Mouse (Mus musculus) heart, postnatal 0 days (tissue): ENCODE results near the gene Hspb6. TPM values are rescaled to one million over a fixed set of nuclear protein-coding genes. Genes with fewer than 3 reads are reported as not detected.

Source experiments
- ATAC-seq: fragments of 200-750 bp; cut with Nextera tagmentation; 2 replicates; pipeline ENCODE4 v1.8.0; 2017; ENCODE audit warnings: low read depth, moderate number of reproducible peaks, moderate library complexity; ENCODE audit not compliant: insufficient read depth
- DNase-seq: peaks from one replicate; pipeline ENCODE4 v3.0.0-alpha.2; 2016; ENCODE audit warnings: low spot score
- H3K27ac ChIP-seq: fragments of 300-500 bp; sonication (generic); 2 replicates; pipeline ENCODE4 v1.5.1; 2014; ENCODE audit warnings: low read depth, mild to moderate bottlenecking
- H3K27me3 ChIP-seq: fragments of 300-500 bp; sonication (generic); 2 replicates; pipeline ENCODE4 v1.6.1; 2014; ENCODE audit warnings: low read length, mixed read lengths; ENCODE audit not compliant: control insufficient read depth, insufficient read depth
- H3K36me3 ChIP-seq: fragments of 300-500 bp; sonication (generic); replicated peaks from 2 replicates; pipeline ENCODE4 v1.6.1; 2014; ENCODE audit warnings: low read length, mixed read lengths; ENCODE audit not compliant: control insufficient read depth, insufficient read depth
- H3K4me1 ChIP-seq: fragments of 300-500 bp; sonication (generic); 2 replicates; pipeline ENCODE4 v1.6.1; 2014; ENCODE audit warnings: antibody characterized with exemption; ENCODE audit not compliant: control insufficient read depth, insufficient read depth
- H3K4me2 ChIP-seq: fragments of 300-500 bp; sonication (generic); 2 replicates; pipeline ENCODE4 v1.6.1; 2014; ENCODE audit warnings: low read depth, mild to moderate bottlenecking, low read length, moderate library complexity
- H3K4me3 ChIP-seq: fragments of 300-500 bp; sonication (generic); 2 replicates; pipeline ENCODE4 v1.5.1; 2014; ENCODE audit warnings: low read depth, low read length
- H3K9ac ChIP-seq: fragments of 300-500 bp; sonication (generic); replicated peaks from 2 replicates; pipeline ENCODE4 v1.6.1; 2014; ENCODE audit warnings: low read depth, low read length, mixed read lengths
- H3K9me3 ChIP-seq: fragments of 300-500 bp; sonication (generic); replicated peaks from 2 replicates; pipeline ENCODE4 v1.6.1; 2016; ENCODE audit warnings: low read length; ENCODE audit not compliant: control insufficient read depth
- CTCF ChIP-seq: IDR thresholded peaks from 2 replicates; pipeline ENCODE4 v1.5.1; 2016; ENCODE audit warnings: antibody characterized with exemption, control low read depth, low read depth
- EP300 ChIP-seq: IDR thresholded peaks from 2 replicates; pipeline ENCODE4 v1.6.1; 2016; ENCODE audit warnings: antibody characterized with exemption, low read depth
- WGBS: fragments of 180-500 bp; shearing (Covaris S2); extraction: QIAGEN DNeasy Blood & Tissue Kit; methylation state at CpG from one replicate; pipeline ENCODE4 v1.1.7; 2014; 5-methylcytosine and 5-hydroxymethylcytosine counted together
- polyA plus RNA-seq: library from polyadenylated mRNA; unstranded; fragments of >200 nt; fragmentation: Nextera tagmentation; extraction: Ambion mirVana; gene quantifications from 2 replicates; pipeline ENCODE4 v1.2.1, GENCODE M21; 2015
- total RNA-seq: library from RNA; depleted of rRNA; stranded (reverse); fragments of >200 nt; gene quantifications from 2 replicates; pipeline ENCODE4 v1.2.3, GENCODE M21; 2014; ENCODE audit warnings: low replicate concordance; rRNA removed

Hspb6 gene
- 72.0 and 93.3 TPM in 2 replicates for total RNA-seq
- 339 and 340 TPM in 2 replicates for polyA plus RNA-seq

DNA sequence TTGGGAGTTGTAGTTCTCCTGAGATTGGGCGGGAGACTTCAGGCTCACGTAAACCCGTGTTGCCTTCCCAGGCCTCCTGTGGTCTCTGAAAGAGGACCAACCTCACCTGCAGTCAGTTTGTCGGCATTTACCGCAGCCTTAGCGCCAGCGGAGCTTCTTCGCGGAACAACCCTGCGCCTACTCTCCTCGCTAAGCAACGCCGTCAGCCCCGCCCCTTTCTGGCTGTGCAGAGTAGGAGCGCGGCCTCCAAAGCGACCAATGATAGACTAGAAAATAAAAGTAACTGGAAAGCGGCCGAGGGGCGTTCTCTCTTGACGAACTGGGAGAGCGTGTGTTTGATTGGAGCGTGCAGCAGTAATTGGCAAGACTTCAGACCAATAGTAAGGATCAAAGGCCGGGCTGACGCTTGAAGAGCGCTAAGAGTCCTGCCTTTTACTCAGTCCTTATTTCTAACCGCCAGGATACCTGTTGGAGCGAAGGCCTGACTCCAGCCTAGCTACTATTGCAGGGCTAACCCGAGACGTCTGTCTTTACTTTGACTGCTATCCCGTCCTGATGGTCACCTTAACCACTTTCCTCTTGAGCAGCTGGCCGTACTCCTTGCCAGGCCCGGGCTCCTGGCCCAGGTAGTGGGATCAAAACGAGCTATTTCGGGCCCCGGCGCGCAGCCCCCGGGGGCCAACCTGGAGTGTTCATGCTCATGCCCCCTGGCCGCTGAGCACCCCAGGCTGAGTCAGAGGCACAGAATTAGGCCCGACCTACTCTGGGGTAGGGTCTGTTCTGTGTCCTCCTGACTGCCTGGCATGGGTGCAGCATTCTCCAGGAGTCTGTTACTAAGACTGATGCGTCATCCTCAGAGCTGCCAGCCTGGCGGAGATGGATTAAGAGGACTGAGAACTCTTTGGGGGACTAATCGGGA is at the start of gene Hspb6, which contains the start of gene Proser3:
Gene Hspb6 (plus strand): TSS at position 77 of the 919 bp plus-strand sequence.
Gene Proser3 (minus strand): TSS at position 198 of the 919 bp plus-strand sequence.
- TF ChIP-seq EP300 (peak; percentile 46; the same call in 1 of the 2 replicates), CTCF (no peak)
- Histone ChIP-seq H3K4me1 (0 out of 2 replicates have a peak, but pooled peaks cover 5% of the 10 kb centered on the region), H3K9ac (peak within 1 kb of the TSS; percentile 79), H3K36me3 (peaks cover 37% of the 10 kb centered on the region), H3K9me3 (no peaks in the 10 kb centered on the region), H3K27ac (peak within 1 kb of the TSS; percentile 97), H3K27me3 (no peaks in the 10 kb centered on the region), H3K4me2 (peak within 1 kb of the TSS; percentile 79), H3K4me3 (peak within 1 kb of the TSS; percentile 80)
- ATAC-seq: peak; percentile 91
- under 1% methylated on average over 44 of the region's 44 CpGs for WGBS
- peak; percentile 99 for DNase-seq

DNA sequence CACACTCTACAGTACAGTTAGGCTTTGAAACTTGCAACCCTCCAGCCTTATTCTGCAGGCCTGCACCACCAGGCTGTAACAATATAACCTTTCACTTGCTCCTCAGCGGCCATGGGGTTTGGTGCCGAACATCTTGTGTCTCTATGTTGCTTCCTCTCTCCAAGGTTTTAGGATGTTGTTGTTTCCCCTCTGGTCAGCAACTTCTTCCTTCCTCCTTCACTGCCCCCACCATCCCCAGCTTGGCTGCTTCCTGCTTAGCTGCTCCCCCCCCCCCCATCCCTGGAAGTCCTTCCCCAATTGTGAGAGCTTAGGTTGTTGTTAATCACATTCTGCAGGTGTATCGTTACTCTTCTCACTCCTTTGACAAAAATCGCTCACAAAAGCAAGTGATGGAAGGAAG is 43.9 kb upstream of the Hspb6 start:
- 51% methylated on average over 4 of the region's 4 CpGs for WGBS
- TF ChIP-seq EP300: no peak
- TF ChIP-seq CTCF: no peak
- Histone ChIP-seq H3K4me3 (no peak overlapping the region), H3K9ac (no peak overlapping the region), H3K36me3 (no peaks in the 10 kb centered on the region), H3K27me3 (no peaks in the 10 kb centered on the region), H3K9me3 (no peaks in the 10 kb centered on the region), H3K27ac (no peak overlapping the region), H3K4me1 (no peaks in the 10 kb centered on the region), H3K4me2 (no peak overlapping the region)
- no peak for DNase-seq
- no peak for ATAC-seq

DNA sequence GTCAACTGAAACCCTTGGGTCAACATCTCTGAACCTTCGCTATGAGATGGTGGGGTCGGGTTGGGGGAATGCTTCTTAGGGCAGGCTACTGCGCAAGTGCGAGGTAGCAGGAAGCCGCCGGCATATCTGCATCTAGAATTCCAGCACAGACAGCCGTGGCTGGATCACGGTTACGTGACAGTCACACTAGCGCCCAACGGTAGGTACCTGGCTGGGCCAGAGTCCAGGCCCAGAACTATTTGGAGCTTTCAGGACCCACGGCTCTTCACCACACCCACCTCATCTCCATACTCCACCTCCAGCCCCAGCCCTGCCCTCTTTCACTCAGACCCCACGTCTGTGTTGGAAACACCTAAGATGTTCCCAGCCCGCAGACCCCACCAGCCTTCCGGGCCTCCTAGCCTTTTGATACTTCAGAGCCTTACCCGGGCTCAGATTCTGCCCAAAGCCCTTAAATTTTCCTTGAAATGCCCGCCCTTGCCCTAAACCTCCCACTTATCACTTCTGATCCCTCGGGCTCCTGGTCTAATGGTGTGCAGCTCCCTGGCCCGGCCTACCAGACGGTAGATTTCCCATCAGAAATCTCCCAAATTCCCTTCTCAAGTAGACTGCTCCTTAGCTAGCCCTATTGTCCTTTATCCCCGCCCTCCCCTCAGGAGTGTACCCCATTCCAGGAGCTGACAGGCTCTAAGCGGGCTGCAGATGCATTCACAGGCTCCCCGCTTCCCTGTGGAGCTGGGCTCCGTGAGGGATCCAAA is 36.8 kb upstream of the Hspb6 start:
- no peak overlapping the region for H3K4me2 ChIP-seq
- no peaks in the 10 kb centered on the region for H3K4me1 ChIP-seq
- H3K36me3 ChIP-seq: no peaks in the 10 kb centered on the region
- no peak for DNase-seq
- no peaks in the 10 kb centered on the region for H3K9me3 ChIP-seq
- no peak overlapping the region for H3K27ac ChIP-seq
- no peak overlapping the region for H3K9ac ChIP-seq
- H3K4me3 ChIP-seq: no peak overlapping the region
- no peak for ATAC-seq
- no peak for TF ChIP-seq EP300
- TF ChIP-seq CTCF: no peak
- WGBS: 43% methylated on average over 24 of the region's 24 CpGs
- no peaks in the 10 kb centered on the region for H3K27me3 ChIP-seq

DNA sequence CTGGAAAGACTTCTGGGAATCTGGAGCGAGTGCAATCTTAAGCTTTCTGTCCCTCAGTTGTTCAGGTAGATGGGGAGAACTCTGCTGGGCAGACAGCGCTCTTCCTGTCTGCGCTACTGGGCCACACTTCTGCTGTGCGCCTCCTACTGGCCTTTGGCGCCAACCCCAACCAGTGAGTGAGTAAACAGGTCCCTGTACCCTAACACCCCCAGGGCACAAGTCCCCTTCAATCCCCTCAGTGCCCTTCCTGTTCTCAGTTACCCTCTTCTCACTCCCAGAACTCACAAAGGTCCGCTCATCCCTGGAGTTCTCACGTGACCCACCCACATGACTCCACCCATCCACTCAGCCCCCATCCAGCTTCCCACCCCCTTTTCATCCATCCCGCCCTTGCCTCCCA is 33.7 kb upstream of the Hspb6 start:
- Histone ChIP-seq H3K9me3 (no peaks in the 10 kb centered on the region), H3K9ac (no peak overlapping the region), H3K4me1 (no peaks in the 10 kb centered on the region), H3K36me3 (peaks cover under 1% of the 10 kb centered on the region; the same call in 1 of the 2 replicates), H3K27me3 (no peaks in the 10 kb centered on the region), H3K4me3 (no peak overlapping the region), H3K27ac (no peak overlapping the region), H3K4me2 (no peak overlapping the region)
- WGBS: 31% methylated on average over 8 of the region's 8 CpGs
- DNase-seq (no peak), ATAC-seq (no peak)
- TF ChIP-seq EP300: no peak
- no peak for TF ChIP-seq CTCF

DNA sequence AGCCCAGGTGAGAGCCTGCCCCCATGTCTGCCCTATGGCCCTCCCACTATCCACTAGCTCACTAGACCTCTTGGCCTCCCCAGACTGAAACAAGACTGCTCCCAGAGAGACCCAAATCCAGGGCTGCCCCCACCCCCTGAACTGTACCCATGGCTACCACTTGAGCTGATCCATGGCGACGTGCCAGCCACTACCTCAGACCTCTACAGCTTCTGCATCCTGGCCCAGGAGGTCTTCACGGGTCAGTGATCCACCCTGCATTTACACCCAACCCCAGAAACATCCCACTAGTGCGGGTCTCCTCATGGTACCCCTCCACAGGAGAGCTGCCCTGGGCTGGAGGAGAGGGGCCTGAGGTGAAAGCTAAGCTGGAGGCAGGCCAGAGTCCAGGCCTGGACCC is 31.6 kb upstream of the Hspb6 start:
- 78% methylated on average over 4 of the region's 4 CpGs for WGBS

More for the DNA sequence above, 31.6 kb upstream of the Hspb6 start:
- no peaks in the 10 kb centered on the region for H3K9me3 ChIP-seq
- H3K4me1 ChIP-seq: no peaks in the 10 kb centered on the region
- peaks cover 12% of the 10 kb centered on the region for H3K36me3 ChIP-seq
- H3K4me3 ChIP-seq: no peak overlapping the region
- H3K9ac ChIP-seq: no peak overlapping the region
- H3K27me3 ChIP-seq: no peaks in the 10 kb centered on the region
- no peak for TF ChIP-seq EP300
- TF ChIP-seq CTCF: no peak
- H3K4me2 ChIP-seq: no peak overlapping the region
- no peak for ATAC-seq
- no peak overlapping the region for H3K27ac ChIP-seq
- no peak for DNase-seq
